In the genomic region with DNA sequence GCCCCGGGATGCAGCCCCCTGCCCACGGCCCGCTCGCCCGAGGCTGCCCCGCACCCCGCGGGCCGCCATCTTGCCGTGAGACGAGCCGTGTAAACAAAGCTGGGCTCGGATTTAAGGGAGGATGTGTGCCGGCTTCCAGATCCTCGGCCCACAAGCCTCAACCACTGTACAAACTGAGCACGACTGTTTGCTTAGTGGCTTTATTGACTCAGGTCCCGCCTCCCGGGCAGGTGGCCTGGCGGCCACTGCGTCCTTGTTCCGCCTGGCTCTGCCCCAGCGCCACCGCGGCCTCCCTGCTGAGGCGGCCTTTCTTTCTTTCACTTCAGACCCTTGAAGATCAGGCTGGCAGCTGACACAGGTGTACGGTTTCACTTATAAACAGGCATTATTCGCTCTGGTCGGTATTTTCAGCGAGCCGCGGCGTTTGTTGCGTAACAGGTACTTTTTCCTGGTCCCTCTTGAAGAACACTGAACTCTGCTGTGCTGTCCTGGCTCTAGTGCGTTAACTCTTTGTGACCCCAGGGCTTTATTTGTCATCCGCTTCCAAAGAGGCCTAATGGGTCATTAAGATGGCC, we compare ENCODE assay signal across 8 mouse cellular contexts.
DNase-seq lines count a peak whose midpoint lies in the region; ATAC-seq lines count a peak whose summit lies in the region.

No protein-coding gene starts in this region.

- peak; percentile 89 for ATAC-seq in intestine, embryonic 16.5 days
- ATAC-seq in limb, embryonic 12.5 days (ENCODE audit: insufficient number of reproducible peaks, insufficient read depth, low FRiP score, low TSS enrichment, low read depth) = peak; percentile 66
- peak; percentile 76 for ATAC-seq in midbrain, embryonic 12.5 days (ENCODE audit: low FRiP score, low read depth)
- ATAC-seq in erythroid progenitor cell, adult 5-6 weeks (replicated peaks; ENCODE audit: low FRiP score, poor library complexity, severe bottlenecking) = no peak

- 2% methylated on average over 35 of the region's 35 CpGs for WGBS in intestine, embryonic 16.5 days
- WGBS in limb, embryonic 12.5 days = under 1% methylated on average over 35 of the region's 35 CpGs
- WGBS in midbrain, embryonic 12.5 days = under 1% methylated on average over 35 of the region's 35 CpGs

- H3K27me3 ChIP-seq in intestine, embryonic 16.5 days (replicated peaks; ENCODE audit: control insufficient read depth, insufficient read depth, low read length) = no peaks in the 10 kb centered on the region
- no peaks in the 10 kb centered on the region for H3K27me3 ChIP-seq in limb, embryonic 12.5 days
- H3K27me3 ChIP-seq in midbrain, embryonic 12.5 days = no peaks in the 10 kb centered on the region

- 0 out of 2 replicates have a peak, but pooled peaks cover 3% of the 10 kb centered on the region for H3K4me1 ChIP-seq in intestine, embryonic 16.5 days (ENCODE audit: control insufficient read depth, insufficient read depth, low read length)
- H3K4me1 ChIP-seq in limb, embryonic 12.5 days (replicated peaks) = peaks cover 7% of the 10 kb centered on the region
- H3K4me1 ChIP-seq in midbrain, embryonic 12.5 days = peaks cover 16% of the 10 kb centered on the region

- peak overlapping the region; percentile 66 for H3K4me3 ChIP-seq in intestine, embryonic 16.5 days (ENCODE audit: low read length)
- H3K4me3 ChIP-seq in limb, embryonic 12.5 days (replicated peaks) = peak overlapping the region; percentile 52
- H3K4me3 ChIP-seq in midbrain, embryonic 12.5 days = peak overlapping the region; percentile 47

- H3K4me2 ChIP-seq in intestine, embryonic 16.5 days (ENCODE audit: low read depth, low read length) = peak overlapping the region; percentile 94
- peak overlapping the region; percentile 72 for H3K4me2 ChIP-seq in limb, embryonic 12.5 days
- H3K4me2 ChIP-seq in midbrain, embryonic 12.5 days (replicated peaks) = peak overlapping the region; percentile 65

- no peaks in the 10 kb centered on the region for H3K36me3 ChIP-seq in intestine, embryonic 16.5 days (ENCODE audit: control insufficient read depth, insufficient read depth, low read length)
- H3K36me3 ChIP-seq in limb, embryonic 12.5 days = no peaks in the 10 kb centered on the region
- no peaks in the 10 kb centered on the region for H3K36me3 ChIP-seq in midbrain, embryonic 12.5 days

- peak overlapping the region; percentile 83 for H3K9ac ChIP-seq in intestine, embryonic 16.5 days (ENCODE audit: low read depth, low read length)
- H3K9ac ChIP-seq in limb, embryonic 12.5 days (replicated peaks) = peak overlapping the region; percentile 80
- H3K9ac ChIP-seq in midbrain, embryonic 12.5 days (replicated peaks) = peak overlapping the region; percentile 70

- DNase-seq in adrenal gland, postnatal 10 days = peak; percentile 77
- DNase-seq in embryo, embryonic 11 days = peak; percentile 81
- peak; percentile 95 for DNase-seq in heart, adult 11 months
- peak; percentile 55 for DNase-seq in right cerebral cortex, postnatal 4 days

- peak overlapping the region; percentile 92 for H3K27ac ChIP-seq in intestine, embryonic 16.5 days (ENCODE audit: low read length)
- H3K27ac ChIP-seq in limb, embryonic 12.5 days = peak overlapping the region; percentile 95
- H3K27ac ChIP-seq in midbrain, embryonic 12.5 days (replicated peaks) = peak overlapping the region; percentile 78

- H3K9me3 ChIP-seq in intestine, embryonic 16.5 days (ENCODE audit: control insufficient read depth, low read length) = no peaks in the 10 kb centered on the region
- no peaks in the 10 kb centered on the region; the same call in 1 of the 2 replicates for H3K9me3 ChIP-seq in limb, embryonic 12.5 days
- no peaks in the 10 kb centered on the region for H3K9me3 ChIP-seq in midbrain, embryonic 12.5 days
